8 mouse cellular contexts compared by ENCODE assay signal in genomic region chr19:25334360-25334759, GRCm38 (mm10).
A peak's percentile ranks its signal among the peaks of the same experiment; 100 is the strongest.
DNase-seq lines count a peak whose midpoint lies in the region; TF ChIP-seq lines count a peak whose summit lies in the region.

No protein-coding gene starts in this region.

- no peaks in the 10 kb centered on the region for H3K4me1 ChIP-seq in heart, adult 2 months (ENCODE audit: control insufficient read depth, insufficient read depth, low read length)
- H3K4me1 ChIP-seq in thymus, adult 2 months (replicated peaks; ENCODE audit: control insufficient read depth, insufficient read depth, low read length), result no peaks in the 10 kb centered on the region

- peak; percentile 89 for TF ChIP-seq CTCF in heart, adult 2 months (IDR thresholded peaks at IDR 0.05)
- TF ChIP-seq CTCF in thymus, adult 2 months (IDR thresholded peaks at IDR 0.05; ENCODE audit: borderline replicate concordance, control insufficient read depth, extremely low read depth, insufficient read depth, low read length, poor library complexity), result no peak

- WGBS in heart, adult 2 months, result 78% methylated on average over 3 of the region's 3 CpGs
- WGBS in thymus, adult 2 months, result 73% methylated on average over 3 of the region's 3 CpGs

- H3K4me3 ChIP-seq in heart, adult 2 months, result no peak overlapping the region
- H3K4me3 ChIP-seq in thymus, adult 2 months (ENCODE audit: control insufficient read depth, insufficient read depth, low read length), result no peak overlapping the region

- no peak for TF ChIP-seq POLR2A in heart, adult 2 months (IDR thresholded peaks at IDR 0.05; ENCODE audit: insufficient read depth, low read depth, low read length)
- TF ChIP-seq POLR2A in thymus, adult 2 months (IDR thresholded peaks at IDR 0.05; ENCODE audit: control insufficient read depth, extremely low read depth, insufficient read depth, low read length, poor library complexity), result no peak

- no peaks in the 10 kb centered on the region for H3K27me3 ChIP-seq in heart, adult 2 months (ENCODE audit: control insufficient read depth, insufficient read depth, low read length)
- H3K27me3 ChIP-seq in thymus, adult 2 months (ENCODE audit: control insufficient read depth, insufficient read depth, low read length), result no peaks in the 10 kb centered on the region

- H3K79me2 ChIP-seq in heart, adult 2 months (replicated peaks; ENCODE audit: control insufficient read depth, insufficient read depth, low read length), result no peaks in the 10 kb centered on the region

- 0 out of 2 replicates have a peak, but pooled peaks have one; percentile 23 for TF ChIP-seq EP300 in heart, adult 2 months (IDR thresholded peaks at IDR 0.05; ENCODE audit: insufficient read depth, low read depth, low read length)

- no peaks in the 10 kb centered on the region for H3K36me3 ChIP-seq in heart, adult 2 months (ENCODE audit: control insufficient read depth, insufficient read depth, low read length)
- H3K36me3 ChIP-seq in thymus, adult 2 months (ENCODE audit: control insufficient read depth, insufficient read depth, low read length), result no peaks in the 10 kb centered on the region

- H3K27ac ChIP-seq in heart, adult 2 months, result no peak overlapping the region
- H3K27ac ChIP-seq in thymus, adult 2 months (ENCODE audit: control insufficient read depth, insufficient read depth, low read length), result no peak overlapping the region

- peak; percentile 22 to 64 for DNase-seq in heart, adult 2 months
- no peak for DNase-seq in heart, adult 11 months
- DNase-seq in thymus, adult 2 months, result peak; percentile 43
- DNase-seq in thymus, adult 18-20 months, result no peak
- DNase-seq in cerebellum, postnatal 36 days, result peak; percentile 23 to 39
- peak; percentile 76 for DNase-seq in heart, postnatal 4 days
- DNase-seq in lung, postnatal 14 days, result peak; percentile 69
- peak; percentile 49 to 76 for DNase-seq in spleen, postnatal 4 days (ENCODE audit: low spot score in 2 of 2)

- intact Hi-C loops in heart, adult 2 months (cut with DNase I), result loop anchor here (1.0 to 2.0 kb wide), 2 partner anchors 202 to 374 kb away; partner anchors contain the start of gene Cbwd1

- H3K9ac ChIP-seq in heart, adult 2 months (ENCODE audit: low read depth, low read length), result no peak overlapping the region

Comparison
In these comparisons a context has a peak if more than half of its experiments do, and no peak if none do; other contexts are left out.
1. DNase-seq: peak in heart, adult 2 months (2 of 2), thymus, adult 2 months (single experiment), cerebellum, postnatal 36 days (2 of 2), heart, postnatal 4 days (single experiment), lung, postnatal 14 days (single experiment) and spleen, postnatal 4 days (2 of 2); none in heart, adult 11 months (single experiment) and thymus, adult 18-20 months (0 of 2).